In genomic region chr10:68231385-68232182, GRCm38 (mm10) we compare ENCODE assay signal across 12 mouse cellular contexts. TPM values are rescaled to one million over a fixed set of nuclear protein-coding genes. Genes with fewer than 3 reads are reported as not detected.
DNase-seq lines count a peak whose midpoint lies in the region; ATAC-seq and TF ChIP-seq lines count a peak whose summit lies in the region.
"Had no signal": no experiment of that assay in that cellular context is flagged by ENCODE, and none has a peak within 500 bp of the region (broad histone marks: within the 10 kb centered on the region; RNA-seq: fewer than 3 reads in every experiment).

No protein-coding gene starts in this region.

- no peak for TF ChIP-seq CTCF in ES-Bruce4 (IDR thresholded peaks at IDR 0.05; ENCODE audit: low read depth, low read length)

- no peak overlapping the region for H3K4me3 ChIP-seq in kidney, embryonic 14.5 days (ENCODE audit: low read length)
- no peak overlapping the region for H3K4me3 ChIP-seq in ES-Bruce4 (ENCODE audit: low read depth, low read length)
- H3K4me3 ChIP-seq in liver, embryonic 12.5 days, result no peak overlapping the region
- no peak overlapping the region for H3K4me3 ChIP-seq in forebrain, embryonic 15.5 days
- H3K4me3 ChIP-seq: erythroblast, embryonic 14.5 days; limb, embryonic 10.5 days; neural tube, embryonic 13.5 days had no signal

- no peaks in the 10 kb centered on the region for H3K9me3 ChIP-seq in kidney, embryonic 14.5 days (ENCODE audit: control insufficient read depth, low read length)
- H3K9me3 ChIP-seq in ES-Bruce4 (replicated peaks; ENCODE audit: control insufficient read depth, insufficient read depth, low read length, poor library complexity, severe bottlenecking), result no peaks in the 10 kb centered on the region
- H3K9me3 ChIP-seq in liver, embryonic 12.5 days (replicated peaks), result no peaks in the 10 kb centered on the region
- no peaks in the 10 kb centered on the region for H3K9me3 ChIP-seq in forebrain, embryonic 15.5 days
- H3K9me3 ChIP-seq: limb, embryonic 10.5 days; neural tube, embryonic 13.5 days had no signal

- no peak for DNase-seq in kidney, postnatal 36 days
- peak; percentile 67 for DNase-seq in ES-CJ7 (ENCODE audit: low read depth, low spot score)
- DNase-seq in retina, embryonic 14.5 days (ENCODE audit: low spot score), result no peak

- H3K36me3 ChIP-seq in kidney, embryonic 14.5 days (ENCODE audit: control insufficient read depth, insufficient read depth, low read length), result peaks cover 23% of the 10 kb centered on the region; the same call in 1 of the 2 replicates
- H3K36me3 ChIP-seq in ES-Bruce4 (ENCODE audit: control insufficient read depth, insufficient read depth, low read length, poor library complexity, severe bottlenecking), result no peaks in the 10 kb centered on the region
- peaks cover 9% of the 10 kb centered on the region; the same call in 1 of the 2 replicates for H3K36me3 ChIP-seq in liver, embryonic 12.5 days
- peaks cover 3% of the 10 kb centered on the region; the same call in 1 of the 2 replicates for H3K36me3 ChIP-seq in forebrain, embryonic 15.5 days
- H3K36me3 ChIP-seq: G1E had no signal

- TF ChIP-seq EP300 in ES-Bruce4 (IDR thresholded peaks at IDR 0.05; ENCODE audit: insufficient read depth, low read depth, low read length), result no peak

- H3K9ac ChIP-seq in kidney, embryonic 14.5 days (ENCODE audit: low read depth, low read length), result no peak overlapping the region
- H3K9ac ChIP-seq in ES-Bruce4 (ENCODE audit: low read depth, poor library complexity, severe bottlenecking), result peak overlapping the region; percentile 31; the same call in 1 of the 2 replicates
- H3K9ac ChIP-seq in liver, embryonic 12.5 days, result no peak overlapping the region
- H3K9ac ChIP-seq in forebrain, embryonic 15.5 days (replicated peaks), result no peak overlapping the region
- H3K9ac ChIP-seq: neural tube, embryonic 13.5 days had no signal

- H3K4me1 ChIP-seq in kidney, embryonic 14.5 days (ENCODE audit: control insufficient read depth, insufficient read depth, low read length), result peaks cover 17% of the 10 kb centered on the region
- peaks cover 3% of the 10 kb centered on the region for H3K4me1 ChIP-seq in ES-Bruce4 (ENCODE audit: control insufficient read depth, insufficient read depth, low read length)
- H3K4me1 ChIP-seq in liver, embryonic 12.5 days, result no peaks in the 10 kb centered on the region
- H3K4me1 ChIP-seq in forebrain, embryonic 15.5 days, result no peaks in the 10 kb centered on the region
- H3K4me1 ChIP-seq: neural tube, embryonic 13.5 days had no signal

- H3K27me3 ChIP-seq in kidney, embryonic 14.5 days (ENCODE audit: control insufficient read depth, insufficient read depth, low read length), result no peaks in the 10 kb centered on the region
- H3K27me3 ChIP-seq in ES-Bruce4 (ENCODE audit: control insufficient read depth, insufficient read depth, low read length, poor library complexity, severe bottlenecking), result no peaks in the 10 kb centered on the region
- no peaks in the 10 kb centered on the region for H3K27me3 ChIP-seq in liver, embryonic 12.5 days (replicated peaks)
- no peaks in the 10 kb centered on the region for H3K27me3 ChIP-seq in forebrain, embryonic 15.5 days
- H3K27me3 ChIP-seq: neural tube, embryonic 13.5 days had no signal

- 50% methylated on average over 18 of the region's 18 CpGs for WGBS in kidney, embryonic 14.5 days
- 51% methylated on average over 18 of the region's 18 CpGs for WGBS in liver, embryonic 12.5 days (ENCODE audit: insufficient replicate concordance)
- 80% methylated on average over 18 of the region's 18 CpGs for WGBS in forebrain, embryonic 15.5 days

- H3K27ac ChIP-seq in kidney, embryonic 14.5 days (ENCODE audit: low read depth, low read length), result peak overlapping the region; percentile 19; the same call in 1 of the 2 replicates
- peak overlapping the region; percentile 31; the same call in 1 of the 2 replicates for H3K27ac ChIP-seq in ES-Bruce4 (ENCODE audit: insufficient read depth, low read length)
- H3K27ac ChIP-seq in liver, embryonic 12.5 days, result peak overlapping the region; percentile 31
- no peak overlapping the region for H3K27ac ChIP-seq in forebrain, embryonic 15.5 days (replicated peaks)
- H3K27ac ChIP-seq: limb, embryonic 10.5 days; neural tube, embryonic 13.5 days had no signal

- no peak overlapping the region for H3K4me2 ChIP-seq in kidney, embryonic 14.5 days (replicated peaks; ENCODE audit: low read depth, low read length)
- peak overlapping the region; percentile 20 for H3K4me2 ChIP-seq in liver, embryonic 12.5 days
- no peak overlapping the region for H3K4me2 ChIP-seq in forebrain, embryonic 15.5 days (replicated peaks)
- H3K4me2 ChIP-seq: midbrain, embryonic 11.5 days; neural tube, embryonic 13.5 days had no signal

- no peak for TF ChIP-seq POLR2A in ES-Bruce4 (IDR thresholded peaks at IDR 0.05; ENCODE audit: insufficient read depth, low read length)

- peak; percentile 38; the same call in 1 of the 2 replicates for ATAC-seq in kidney, embryonic 14.5 days (ENCODE audit: low FRiP score, low TSS enrichment)
- ATAC-seq in liver, embryonic 12.5 days, result peak; percentile 50
- ATAC-seq in forebrain, embryonic 15.5 days (replicated peaks), result no peak

RNA-seq across cellular contexts. Expression of gene Arid5b, which starts 47.0 kb away (rescaled TPM):
- 36.1 and 42.9 TPM in 2 replicates for polyA plus RNA-seq in kidney, embryonic 14.5 days (2014; fragmentation: Nextera tagmentation; extraction: Ambion mirVana)
- 47.9 and 48.3 TPM in 2 replicates for polyA plus RNA-seq in ES-Bruce4 (2011; ENCODE audit: insufficient read depth, insufficient read length, low read depth, missing spikeins)
- 6.5 and 7.2 TPM in 2 replicates for polyA plus RNA-seq in liver, embryonic 12.5 days (2016; fragmentation: Nextera tagmentation; extraction: Ambion mirVana)
- polyA plus RNA-seq in forebrain, embryonic 15.5 days (2015; fragmentation: Nextera tagmentation; extraction: Ambion mirVana), result 14.4 and 15.1 TPM in 2 replicates
- polyA plus RNA-seq: G1E had no signal
